Mouse (Mus musculus): ENCODE results near the gene Hoxd10. TPM values are rescaled to one million over a fixed set of nuclear protein-coding genes. Genes with fewer than 3 reads are reported as not detected.

Hoxd10 gene
- total RNA-seq, 2 experiments from 2014 or later, result not detected

- no peak for DNase-seq (ENCODE audit: low spot score in 2 of 2)
Measured at GRCm38 (mm10) chr2:74708676-74709075, 17.0 kb downstream of the Hoxd10 start.

GRCm38 (mm10) chr2:74709465-74710419 lies 18.0 kb downstream of the Hoxd10 start:
- no peak for DNase-seq (ENCODE audit: low spot score in 2 of 2)

GRCm38 (mm10) chr2:74710929-74711543 lies 19.3 kb downstream of the Hoxd10 start:
- no peak for DNase-seq (ENCODE audit: low spot score in 2 of 2)

- no peak for DNase-seq (ENCODE audit: low spot score in 2 of 2)
Measured at GRCm38 (mm10) chr2:74711721-74712621, 20.2 kb downstream of the Hoxd10 start, which contains the start of the genes Hoxd3 and Hoxd4. Gene Hoxd3 (plus strand): TSS chr2:74711927. Gene Hoxd4 (plus strand): TSS chr2:74711929.

- no peak for DNase-seq (ENCODE audit: low spot score in 2 of 2)
Measured at GRCm38 (mm10) chr2:74713239-74714150, 21.8 kb downstream of the Hoxd10 start.

- no peak for DNase-seq (ENCODE audit: low spot score in 2 of 2)
Measured at GRCm38 (mm10) chr2:74714156-74714789, 22.5 kb downstream of the Hoxd10 start.

- DNase-seq (ENCODE audit: low spot score in 2 of 2), result no peak
Measured at GRCm38 (mm10) chr2:74714881-74715280, 23.2 kb downstream of the Hoxd10 start.

- DNase-seq (ENCODE audit: low spot score in 2 of 2), result peak; percentile 35 to 81
Measured at GRCm38 (mm10) chr2:74715504-74716241, 23.9 kb downstream of the Hoxd10 start.

GRCm38 (mm10) chr2:74720384-74720783 lies 28.7 kb downstream of the Hoxd10 start:
- DNase-seq (ENCODE audit: low spot score in 2 of 2), result no peak

- DNase-seq (ENCODE audit: low spot score in 2 of 2), result no peak
Measured at GRCm38 (mm10) chr2:74720955-74721491, 29.3 kb downstream of the Hoxd10 start.

GRCm38 (mm10) chr2:74721882-74722281 lies 30.2 kb downstream of the Hoxd10 start:
- DNase-seq (ENCODE audit: low spot score in 2 of 2), result no peak

- DNase-seq (ENCODE audit: low spot score in 2 of 2), result no peak
Measured at GRCm38 (mm10) chr2:74722949-74723348, 31.2 kb downstream of the Hoxd10 start.

GRCm38 (mm10) chr2:74724244-74725015 lies 32.7 kb downstream of the Hoxd10 start:
- DNase-seq (ENCODE audit: low spot score in 2 of 2), result no peak

- DNase-seq (ENCODE audit: low spot score in 2 of 2), result no peak
Measured at GRCm38 (mm10) chr2:74725171-74725570, 33.4 kb downstream of the Hoxd10 start.

- no peak for DNase-seq (ENCODE audit: low spot score in 2 of 2)
Measured at GRCm38 (mm10) chr2:74726551-74726950, 34.8 kb downstream of the Hoxd10 start, which contains the start of gene Gm28230. Gene Gm28230 (plus strand): TSS chr2:74726728.

GRCm38 (mm10) chr2:74726973-74727639 lies 35.4 kb downstream of the Hoxd10 start:
- no peak for DNase-seq (ENCODE audit: low spot score in 2 of 2)

- no peak for DNase-seq (ENCODE audit: low spot score in 2 of 2)
Measured at GRCm38 (mm10) chr2:74727640-74728302, 36.0 kb downstream of the Hoxd10 start.
